Mouse (Mus musculus): Measurements from ENCODE around the gene Stard9.

Stard9 gene

GRCm38 (mm10) chr2:120729775-120730585 is 101.1 kb downstream of the Stard9 start:
- no peak for DNase-seq (ENCODE audit: low spot score)

- DNase-seq (ENCODE audit: low spot score), result no peak
Observed at GRCm38 (mm10) chr2:120730639-120731166, 101.8 kb downstream of the Stard9 start.

GRCm38 (mm10) chr2:120731167-120731862 is 102.4 kb downstream of the Stard9 start:
- peak; percentile 55 for DNase-seq (ENCODE audit: low spot score)

DNA sequence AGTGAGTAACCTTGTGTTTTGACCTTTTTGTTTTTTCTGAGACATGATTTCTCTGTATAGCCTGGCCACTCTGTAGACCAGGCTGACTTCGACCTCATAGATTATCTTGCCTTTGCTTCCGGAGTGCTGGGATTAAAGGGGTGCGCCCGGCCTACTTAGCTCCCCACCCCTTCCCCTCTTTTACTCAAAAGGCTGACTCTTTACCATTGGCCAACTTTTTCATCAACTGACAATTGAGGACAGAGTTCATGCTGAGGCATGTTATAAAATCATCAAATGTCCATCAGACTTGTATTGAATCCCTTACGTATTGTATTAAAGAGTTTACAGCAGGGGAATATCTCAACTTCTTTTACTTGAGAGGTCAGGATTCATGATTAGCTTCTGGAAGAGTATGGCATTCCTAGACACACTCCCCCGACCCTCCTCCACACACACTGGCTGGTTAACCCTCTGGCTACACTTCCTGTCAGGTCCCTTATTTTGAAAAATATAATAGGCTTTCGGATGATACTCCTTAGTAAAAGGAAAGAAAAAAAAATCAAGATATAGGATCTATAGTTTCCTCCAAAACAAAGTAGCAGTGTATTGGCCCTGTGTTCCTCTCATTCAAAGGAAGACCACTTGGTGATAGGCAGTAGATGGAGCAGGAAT is 103.1 kb downstream of the Stard9 start:
- DNase-seq (ENCODE audit: low spot score), result no peak

GRCm38 (mm10) chr2:120745496-120745895 is 116.6 kb downstream of the Stard9 start:
- no peak for DNase-seq (ENCODE audit: low spot score)

GRCm38 (mm10) chr2:120748041-120748440 is 119.1 kb downstream of the Stard9 start:
- no peak for DNase-seq (ENCODE audit: low spot score)

DNA sequence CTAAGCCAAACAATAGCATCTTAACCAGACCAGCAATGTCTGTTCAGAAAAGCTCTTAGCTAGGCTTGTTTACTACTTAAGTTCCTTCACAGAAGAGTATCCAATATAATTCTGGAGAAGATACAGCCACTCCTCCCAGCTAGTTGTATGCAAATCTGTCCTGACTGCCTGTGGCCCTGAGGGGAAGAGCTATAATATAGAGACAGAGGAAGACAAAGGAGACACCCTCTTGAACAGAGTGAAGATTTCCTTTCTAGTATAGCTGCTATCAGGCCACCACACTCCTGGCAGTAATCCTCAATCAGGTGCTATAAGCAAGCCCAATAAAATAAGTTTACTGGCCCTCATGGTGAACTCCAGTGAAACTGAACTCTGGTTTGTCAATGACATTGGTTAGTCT is 133.0 kb downstream of the Stard9 start:
- DNase-seq (ENCODE audit: low spot score), result no peak

DNA sequence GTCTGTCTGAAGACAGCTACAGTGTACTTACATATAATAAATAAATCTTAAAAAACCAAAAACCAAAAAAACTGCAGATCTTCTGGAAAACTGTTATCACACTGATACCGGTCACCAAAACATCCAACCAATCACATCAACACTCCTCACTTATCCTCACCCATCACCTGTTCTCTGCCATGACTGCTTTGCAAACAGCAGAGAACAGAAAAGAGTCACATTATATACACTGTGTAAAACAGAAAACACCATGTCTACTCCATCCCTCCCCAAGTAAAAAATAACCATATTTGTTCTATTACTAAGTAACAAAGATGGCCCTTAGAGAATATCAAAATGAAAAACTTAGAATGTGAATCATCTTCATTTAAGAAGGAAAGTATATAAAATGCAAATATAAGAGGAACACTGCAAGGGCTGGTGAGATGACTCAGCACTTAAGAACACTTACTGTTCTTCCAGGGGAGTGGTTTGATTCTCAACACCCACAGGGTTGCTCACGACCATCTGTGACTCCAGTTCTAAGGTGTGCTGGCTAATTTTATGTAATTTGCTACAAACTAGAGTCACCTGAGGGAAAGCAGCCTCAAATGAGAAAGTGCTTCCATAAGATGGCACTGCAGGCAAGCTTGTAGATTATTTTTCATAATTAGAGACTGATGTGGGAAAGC is 141.5 kb downstream of the Stard9 start:
- no peak for DNase-seq (ENCODE audit: low spot score)

Measured in layer of hippocampus, adult 9-10 months (tissue).